Mouse (Mus musculus) spleen, adult 2 months (tissue): ENCODE data around the gene Rnf19b.

Source experiments
- CTCF ChIP-seq: fragments of 200-500 bp; IDR thresholded peaks from 2 replicates; pipeline ENCODE4 v1.5.1; 2011; ENCODE audit warnings: mild to moderate bottlenecking, inconsistent platforms; ENCODE audit not compliant: insufficient read depth, insufficient read length, insufficient replicate concordance; ENCODE audit errors: extremely low read depth
- POLR2A ChIP-seq: fragments of 200-500 bp; IDR thresholded peaks from 2 replicates; pipeline ENCODE4 v1.6.1; 2011; ENCODE audit warnings: low read depth, low read length, inconsistent platforms

GRCm38 (mm10) chr4:129081939-129082338 lies 23.9 kb downstream of the Rnf19b start:
- TF ChIP-seq CTCF (no peak), POLR2A (no peak)
